Mouse (Mus musculus) embryonic facial prominence, embryonic 12.5 days (tissue): ENCODE measurements at regions not wholly inside any gene's neighbourhood (a gene's known extent, or its start where the extent isn't known, plus 50 kb on each side); places are given as distances from the start of the nearest gene placed in this dataset.

Experiments used
- ATAC-seq: fragments of 200-750 bp; cut with Nextera tagmentation; 2 replicates; pipeline ENCODE4 v1.8.0; 2017; ENCODE audit not compliant: insufficient number of reproducible peaks, insufficient read depth, low FRiP score, low TSS enrichment
- H3K27ac ChIP-seq: fragments of 300-500 bp; sonication (generic); 2 replicates; pipeline ENCODE4 v1.5.1; 2016; ENCODE audit warnings: mild to moderate bottlenecking
- H3K27me3 ChIP-seq: fragments of 300-500 bp; sonication (generic); 2 replicates; pipeline ENCODE4 v1.6.1; 2016; ENCODE audit warnings: mild to moderate bottlenecking, moderate library complexity
- H3K36me3 ChIP-seq: fragments of 300-500 bp; sonication (generic); 2 replicates; pipeline ENCODE4 v1.6.1; 2016; ENCODE audit warnings: mild to moderate bottlenecking
- H3K4me1 ChIP-seq: fragments of 300-500 bp; sonication (generic); 2 replicates; pipeline ENCODE4 v1.6.1; 2016
- H3K4me2 ChIP-seq: fragments of 300-500 bp; sonication (generic); replicated peaks from 2 replicates; pipeline ENCODE4 v1.6.1; 2016; ENCODE audit warnings: mild to moderate bottlenecking, moderate library complexity
- H3K4me3 ChIP-seq: fragments of 300-500 bp; sonication (generic); 2 replicates; pipeline ENCODE4 v1.5.1; 2016; ENCODE audit warnings: mild to moderate bottlenecking
- H3K9ac ChIP-seq: fragments of 300-500 bp; sonication (generic); 2 replicates; pipeline ENCODE4 v1.6.1; 2016; ENCODE audit warnings: mild to moderate bottlenecking, moderate library complexity
- H3K9me3 ChIP-seq: fragments of 300-500 bp; sonication (generic); 2 replicates; pipeline ENCODE4 v1.6.1; 2016; ENCODE audit warnings: mild to moderate bottlenecking, moderate library complexity
- WGBS: fragments of 180-500 bp; shearing (Covaris S2); methylation state at CpG from one replicate; pipeline ENCODE4 v1.1.7; 2016; 5-methylcytosine and 5-hydroxymethylcytosine counted together

GRCm38 (mm10) chr16:64068787-64069673 is 205.1 kb upstream of the Epha3 start:
- no peak overlapping the region for H3K4me3 ChIP-seq
- no peaks in the 10 kb centered on the region for H3K27me3 ChIP-seq
- no peak overlapping the region for H3K27ac ChIP-seq
- WGBS = 22% methylated on average over 13 of the region's 13 CpGs
- H3K36me3 ChIP-seq = no peaks in the 10 kb centered on the region
- H3K9ac ChIP-seq = no peak overlapping the region
- H3K9me3 ChIP-seq = no peaks in the 10 kb centered on the region
- H3K4me2 ChIP-seq = peak overlapping the region; percentile 19
- peak; percentile 47; the same call in 1 of the 2 replicates for ATAC-seq
- 0 out of 2 replicates have a peak, but pooled peaks cover 3% of the 10 kb centered on the region for H3K4me1 ChIP-seq

DNA sequence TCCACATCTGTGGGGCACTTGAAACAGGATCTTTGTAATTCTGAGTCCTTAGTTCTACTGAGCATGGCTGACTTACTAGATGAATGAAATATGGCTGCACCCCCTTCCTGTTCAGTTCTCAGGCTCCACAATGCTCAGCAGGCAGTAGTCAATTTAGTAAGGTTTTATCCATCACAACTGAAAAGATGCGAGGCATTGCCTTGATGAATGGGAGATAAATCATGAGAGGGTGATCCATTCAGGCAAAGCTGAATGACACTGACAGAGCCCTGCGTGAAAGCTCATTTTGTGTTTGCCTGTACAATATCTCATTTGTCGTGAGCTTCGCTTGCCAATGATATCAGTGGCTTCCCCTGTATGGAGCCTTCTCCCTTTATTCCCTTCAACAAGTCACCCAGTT is 198.6 kb upstream of the Epha3 start:
- H3K9me3 ChIP-seq = no peaks in the 10 kb centered on the region
- H3K27me3 ChIP-seq = no peaks in the 10 kb centered on the region
- no peaks in the 10 kb centered on the region for H3K4me1 ChIP-seq
- no peak overlapping the region for H3K9ac ChIP-seq
- H3K27ac ChIP-seq = no peak overlapping the region
- ATAC-seq = no peak
- H3K4me2 ChIP-seq = no peak overlapping the region
- H3K4me3 ChIP-seq = no peak overlapping the region
- no peaks in the 10 kb centered on the region for H3K36me3 ChIP-seq
- 80% methylated on average over 4 of the region's 4 CpGs for WGBS

DNA sequence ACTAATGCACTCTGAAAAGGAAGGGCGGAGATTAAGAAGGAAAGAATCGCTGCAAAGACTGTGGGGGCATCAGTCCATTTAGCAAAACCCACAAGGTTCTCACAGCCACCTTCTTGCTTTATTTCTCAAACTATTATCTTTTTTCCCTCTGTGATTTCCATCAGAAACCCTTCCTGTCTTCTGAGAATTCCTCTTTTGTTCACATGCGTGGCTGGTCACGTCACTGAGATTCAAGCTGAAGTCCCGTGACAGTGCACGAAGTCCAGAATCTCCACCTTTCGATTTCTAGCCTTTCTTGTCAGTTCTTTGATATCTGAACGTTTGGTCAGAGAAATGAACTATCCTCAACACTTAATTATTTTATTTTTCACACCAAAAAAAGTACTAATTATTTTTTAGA is 194.7 kb upstream of the Epha3 start:
- WGBS = 67% methylated on average over 8 of the region's 8 CpGs
- ATAC-seq = no peak

GRCm38 (mm10) chr16:64054346-64054745 is 190.4 kb upstream of the Epha3 start:
- no peaks in the 10 kb centered on the region for H3K27me3 ChIP-seq
- WGBS = 85% methylated on average over 1 of the region's 1 CpGs
- no peak overlapping the region for H3K4me3 ChIP-seq
- no peak overlapping the region for H3K9ac ChIP-seq
- H3K4me1 ChIP-seq = no peaks in the 10 kb centered on the region
- no peak overlapping the region for H3K27ac ChIP-seq
- ATAC-seq = no peak
- H3K9me3 ChIP-seq = no peaks in the 10 kb centered on the region
- no peaks in the 10 kb centered on the region for H3K36me3 ChIP-seq
- no peak overlapping the region for H3K4me2 ChIP-seq

More for the DNA sequence above, 194.7 kb upstream of the Epha3 start:
- H3K9ac ChIP-seq = no peak overlapping the region
- H3K4me2 ChIP-seq = no peak overlapping the region
- H3K4me3 ChIP-seq = no peak overlapping the region
- H3K27me3 ChIP-seq = no peaks in the 10 kb centered on the region
- no peaks in the 10 kb centered on the region for H3K9me3 ChIP-seq
- no peaks in the 10 kb centered on the region for H3K4me1 ChIP-seq
- no peaks in the 10 kb centered on the region for H3K36me3 ChIP-seq
- no peak overlapping the region for H3K27ac ChIP-seq

GRCm38 (mm10) chr16:64048026-64048425 is 184.1 kb upstream of the Epha3 start:
- Histone ChIP-seq H3K4me3 (no peak overlapping the region), H3K27me3 (no peaks in the 10 kb centered on the region), H3K9ac (no peak overlapping the region), H3K36me3 (no peaks in the 10 kb centered on the region), H3K27ac (no peak overlapping the region), H3K9me3 (no peaks in the 10 kb centered on the region), H3K4me2 (no peak overlapping the region), H3K4me1 (no peaks in the 10 kb centered on the region)
- 77% methylated on average over 1 of the region's 1 CpGs for WGBS
- no peak for ATAC-seq

GRCm38 (mm10) chr16:64033049-64033448 is 169.1 kb upstream of the Epha3 start:
- H3K9me3 ChIP-seq = no peaks in the 10 kb centered on the region
- no peak overlapping the region for H3K4me2 ChIP-seq
- H3K4me1 ChIP-seq = no peaks in the 10 kb centered on the region
- H3K4me3 ChIP-seq = no peak overlapping the region
- no peak overlapping the region for H3K27ac ChIP-seq
- no peak for ATAC-seq
- H3K36me3 ChIP-seq = no peaks in the 10 kb centered on the region
- WGBS = 83% methylated on average over 10 of the region's 10 CpGs
- no peaks in the 10 kb centered on the region for H3K27me3 ChIP-seq
- no peak overlapping the region for H3K9ac ChIP-seq

- Histone ChIP-seq H3K9ac (no peak overlapping the region), H3K4me3 (no peak overlapping the region)
These were observed 160.0 kb upstream of the Epha3 start for GRCm38 (mm10) chr16:64023981-64024380.

GRCm38 (mm10) chr16:64000884-64001283 is 136.9 kb upstream of the Epha3 start:
- WGBS = 81% methylated on average over 5 of the region's 5 CpGs
- no peak overlapping the region for H3K4me3 ChIP-seq
- no peaks in the 10 kb centered on the region for H3K4me1 ChIP-seq
- H3K9ac ChIP-seq = no peak overlapping the region
- ATAC-seq = no peak
- H3K27ac ChIP-seq = no peak overlapping the region
- no peaks in the 10 kb centered on the region for H3K27me3 ChIP-seq
- H3K9me3 ChIP-seq = no peaks in the 10 kb centered on the region
- no peak overlapping the region for H3K4me2 ChIP-seq
- no peaks in the 10 kb centered on the region for H3K36me3 ChIP-seq

More at GRCm38 (mm10) chr16:64023981-64024380, 160.0 kb upstream of the Epha3 start:
- Histone ChIP-seq H3K9me3 (no peaks in the 10 kb centered on the region), H3K27me3 (no peaks in the 10 kb centered on the region), H3K4me2 (no peak overlapping the region), H3K27ac (no peak overlapping the region), H3K36me3 (no peaks in the 10 kb centered on the region), H3K4me1 (no peaks in the 10 kb centered on the region)
- no peak for ATAC-seq

DNA sequence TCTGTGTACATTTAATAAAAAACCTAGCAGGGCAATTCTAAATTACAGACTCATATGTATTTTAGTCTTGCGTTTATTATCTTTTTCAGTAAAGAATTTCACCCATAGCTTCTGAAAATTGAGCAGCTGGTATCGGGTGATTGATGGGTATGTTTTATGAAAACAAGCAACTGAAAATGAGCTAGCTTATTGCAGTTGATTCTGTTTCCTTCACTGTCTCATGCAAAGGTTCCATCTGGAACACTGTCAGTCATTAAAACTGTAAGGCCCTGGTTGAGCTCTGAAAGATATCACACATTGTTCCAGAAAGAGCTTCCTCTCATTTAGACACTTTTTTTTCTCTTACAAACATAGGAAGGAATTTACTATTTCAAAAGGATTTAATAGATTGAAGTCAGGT is 103.4 kb upstream of the Epha3 start:
- no peaks in the 10 kb centered on the region for H3K4me1 ChIP-seq
- no peaks in the 10 kb centered on the region for H3K27me3 ChIP-seq
- no peak overlapping the region for H3K27ac ChIP-seq
- no peak for ATAC-seq
- no peak overlapping the region for H3K4me2 ChIP-seq
- H3K4me3 ChIP-seq = no peak overlapping the region
- H3K9ac ChIP-seq = no peak overlapping the region
- WGBS = 75% methylated on average over 2 of the region's 2 CpGs
- no peaks in the 10 kb centered on the region for H3K9me3 ChIP-seq
- no peaks in the 10 kb centered on the region for H3K36me3 ChIP-seq

GRCm38 (mm10) chr16:63960786-63961185 is 96.8 kb upstream of the Epha3 start:
- WGBS = 45% methylated on average over 1 of the region's 1 CpGs
- H3K9ac ChIP-seq = no peak overlapping the region
- no peaks in the 10 kb centered on the region for H3K27me3 ChIP-seq
- no peaks in the 10 kb centered on the region for H3K36me3 ChIP-seq
- ATAC-seq = no peak
- no peaks in the 10 kb centered on the region for H3K9me3 ChIP-seq
- no peak overlapping the region for H3K4me3 ChIP-seq
- no peak overlapping the region for H3K27ac ChIP-seq
- H3K4me1 ChIP-seq = no peaks in the 10 kb centered on the region
- H3K4me2 ChIP-seq = no peak overlapping the region

- WGBS = 8% methylated on average over 6 of the region's 6 CpGs
- Histone ChIP-seq H3K4me3 (no peak overlapping the region), H3K9me3 (no peaks in the 10 kb centered on the region), H3K36me3 (no peaks in the 10 kb centered on the region), H3K4me1 (no peaks in the 10 kb centered on the region), H3K4me2 (peak overlapping the region; percentile 20; the same call in 1 of the 2 replicates), H3K9ac (no peak overlapping the region), H3K27me3 (no peaks in the 10 kb centered on the region), H3K27ac (no peak overlapping the region)
- ATAC-seq = 0 out of 2 replicates have a peak, but pooled peaks have one; percentile 41
These were observed 94.2 kb upstream of the Epha3 start for GRCm38 (mm10) chr16:63958154-63958553.

DNA sequence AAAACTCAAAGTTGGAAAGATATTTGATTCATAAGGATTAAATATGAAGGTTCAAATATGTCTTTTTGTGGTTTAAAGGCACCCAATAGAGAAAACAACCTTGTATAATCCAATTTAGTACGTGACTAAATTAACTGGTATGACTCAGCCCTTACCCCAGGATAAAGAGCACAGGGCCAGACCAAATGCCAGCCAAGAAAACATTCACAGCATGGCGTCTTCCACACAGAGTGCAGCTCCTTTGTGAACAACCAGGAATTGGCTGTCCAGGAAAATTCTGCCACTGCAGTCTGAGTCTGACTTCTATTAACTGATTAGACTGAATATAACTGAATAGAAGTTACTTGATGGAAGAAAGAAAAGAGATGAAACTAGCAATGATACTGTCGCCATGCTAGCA is 61.2 kb upstream of the Epha3 start:
- WGBS = 71% methylated on average over 3 of the region's 3 CpGs
- Histone ChIP-seq H3K27ac (no peak overlapping the region), H3K9me3 (no peaks in the 10 kb centered on the region), H3K36me3 (no peaks in the 10 kb centered on the region), H3K27me3 (no peaks in the 10 kb centered on the region), H3K4me3 (no peak overlapping the region), H3K4me1 (no peaks in the 10 kb centered on the region), H3K4me2 (no peak overlapping the region), H3K9ac (no peak overlapping the region)
- ATAC-seq = no peak
